Mouse (Mus musculus) spleen, postnatal 10 days (tissue): ENCODE data around the gene Glod4.
A peak's percentile ranks its signal among the peaks of the same experiment; 100 is the strongest.
"Not testable (repeated sequence)": the region's sequence is repeated elsewhere in the genome, so short reads cannot be mapped to it uniquely, and the experiment has no call there.

ENCODE experiments used
- DNase-seq, 2 experiments: peaks; one replicate each; pipeline ENCODE4 v3.0.0; 2021 to 2022; ENCODE audit warnings: low spot score in 2 of 2

Gene Glod4

DNA sequence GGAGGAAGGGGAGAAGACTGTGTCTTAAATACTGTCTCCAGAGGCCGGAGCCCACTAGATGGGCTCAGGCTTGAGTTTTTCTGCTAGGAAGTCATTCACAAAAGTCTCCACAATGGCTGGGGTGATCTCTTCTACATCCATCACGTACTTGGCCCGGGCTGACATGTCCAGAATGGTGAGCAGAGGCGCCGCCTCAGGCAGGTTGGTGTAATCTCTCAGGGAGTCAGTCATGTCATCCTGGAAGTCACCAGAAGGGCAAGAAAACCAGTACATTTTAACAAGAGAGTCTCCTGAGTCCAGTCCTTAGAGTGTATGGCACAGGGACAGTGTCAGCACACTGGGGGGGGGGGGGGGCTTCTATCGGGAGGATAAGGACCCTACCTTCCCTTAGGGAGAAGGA is 15.0 kb upstream of the Glod4 start:
- DNase-seq = no peak

DNA sequence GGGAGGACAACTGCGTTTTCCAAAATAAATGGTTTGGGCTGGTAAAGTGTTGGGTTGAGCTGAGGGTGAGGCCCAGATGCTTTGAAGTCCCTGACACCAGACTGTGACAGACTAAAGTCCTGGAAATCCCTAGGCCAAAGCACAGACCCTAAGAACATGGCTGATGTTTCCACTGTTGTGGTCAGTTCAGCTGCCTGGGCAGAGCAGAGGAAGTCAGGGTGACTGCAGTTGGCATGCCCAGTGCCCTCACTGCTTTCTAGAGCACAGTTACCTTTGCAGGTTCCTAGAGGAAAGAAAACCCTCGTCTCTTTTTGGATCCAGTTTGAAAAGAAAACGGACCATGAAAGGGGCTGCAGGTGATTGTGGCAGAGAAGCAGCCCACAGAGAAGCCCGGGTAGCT is 13.9 kb upstream of the Glod4 start:
- DNase-seq = no peak

DNA sequence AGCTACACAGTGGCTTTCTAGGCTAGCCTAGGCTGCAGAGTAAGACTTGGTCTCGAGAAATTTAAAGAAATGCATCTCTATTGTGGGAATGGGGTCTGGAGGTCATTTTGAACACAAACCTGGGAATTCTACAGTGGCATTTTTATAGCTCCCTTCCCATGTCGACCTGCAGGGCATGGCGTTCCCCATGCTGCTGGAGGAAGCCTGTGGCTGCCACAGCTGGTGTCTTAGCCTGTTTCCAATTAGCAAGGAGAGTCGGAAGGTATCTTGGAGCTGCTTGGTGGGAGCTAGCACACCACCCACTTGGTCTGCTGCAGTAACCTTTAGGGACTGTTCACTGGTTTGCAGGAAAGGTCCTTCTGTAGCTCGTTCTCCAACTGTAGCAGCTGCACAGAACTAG is 12.6 kb upstream of the Glod4 start:
- DNase-seq = no peak

DNA sequence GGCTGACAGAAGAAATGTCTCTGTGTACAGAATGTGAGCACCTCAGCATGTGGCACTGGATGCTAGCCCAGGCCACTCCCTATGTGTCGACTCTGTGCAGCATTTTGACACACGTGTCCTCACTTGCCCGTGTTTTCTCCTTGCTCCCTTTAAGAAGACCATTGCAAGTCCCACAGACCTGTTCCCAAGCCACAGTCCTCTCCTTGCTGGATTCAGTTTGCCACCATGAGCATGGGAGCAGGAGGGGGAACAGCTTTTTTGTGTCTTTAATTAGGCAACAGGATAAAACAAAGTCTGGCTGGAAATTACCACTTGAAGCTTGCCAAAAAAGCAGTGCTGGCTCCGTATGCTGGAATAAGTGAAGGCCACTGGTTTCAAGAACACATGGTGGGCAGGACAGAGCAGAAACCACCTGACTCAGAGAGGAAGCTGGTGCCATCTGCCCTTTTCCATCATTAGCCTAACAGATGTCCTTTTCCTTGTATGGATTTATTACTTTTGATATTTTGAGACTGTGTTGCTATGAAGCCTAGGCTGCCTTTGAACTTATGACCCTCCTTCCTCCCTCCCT is 12.0 kb upstream of the Glod4 start:
- DNase-seq = no peak

DNA sequence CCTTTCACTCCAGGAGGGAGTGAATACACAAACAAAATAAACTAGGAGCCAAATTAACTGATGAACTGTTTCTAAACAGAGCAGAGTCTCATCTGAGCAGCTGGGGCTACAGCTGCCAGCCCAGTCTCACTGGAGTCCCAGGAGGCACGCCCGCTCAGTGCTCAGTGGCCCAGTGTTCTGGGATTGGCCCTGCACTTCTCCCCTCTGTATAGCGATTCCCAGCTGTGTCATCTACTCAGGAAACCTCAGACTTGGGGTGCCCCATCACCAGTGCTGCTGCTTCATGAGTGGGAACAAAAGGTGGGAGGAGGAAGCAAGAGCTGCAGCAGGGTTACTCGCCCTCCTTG is 10.4 kb upstream of the Glod4 start:
- no peak for DNase-seq

DNA sequence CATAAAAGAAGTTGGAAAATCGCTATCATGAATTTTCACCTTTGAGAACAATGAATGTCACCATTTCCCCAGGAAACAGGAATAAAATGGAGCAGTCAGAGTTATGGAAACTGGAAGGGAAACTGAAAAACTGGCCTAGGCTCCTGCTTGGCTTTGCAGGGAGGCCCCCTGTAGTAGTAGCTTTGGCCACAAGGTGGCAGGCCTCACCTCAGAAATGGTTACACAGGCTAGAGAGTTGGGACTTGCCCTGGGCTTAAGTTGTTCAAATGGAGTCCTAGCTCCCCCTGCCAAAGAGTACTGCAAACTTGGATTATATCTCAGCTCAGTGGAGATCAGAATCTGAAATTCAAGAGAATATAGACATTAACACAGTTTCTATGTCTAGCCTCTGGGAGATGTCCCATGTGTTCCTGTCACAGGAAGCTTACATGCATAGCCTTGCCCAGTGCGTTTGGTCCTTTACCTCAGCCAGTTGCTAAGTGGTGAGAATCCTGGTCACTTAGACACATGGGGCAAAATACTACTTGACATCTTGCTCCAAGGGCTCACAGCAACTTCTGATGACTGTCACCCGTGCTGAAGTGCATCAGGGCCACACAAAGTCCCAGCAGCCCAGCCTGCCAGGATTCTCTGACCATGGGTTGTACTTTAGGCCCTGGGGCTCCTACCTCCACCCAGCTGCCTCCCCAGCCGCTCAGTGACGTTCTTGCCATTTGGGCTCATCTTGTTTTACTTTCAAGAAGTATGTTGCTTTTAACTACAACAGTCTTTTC is 9.8 kb upstream of the Glod4 start:
- DNase-seq = peak; percentile 66 to 85

DNA sequence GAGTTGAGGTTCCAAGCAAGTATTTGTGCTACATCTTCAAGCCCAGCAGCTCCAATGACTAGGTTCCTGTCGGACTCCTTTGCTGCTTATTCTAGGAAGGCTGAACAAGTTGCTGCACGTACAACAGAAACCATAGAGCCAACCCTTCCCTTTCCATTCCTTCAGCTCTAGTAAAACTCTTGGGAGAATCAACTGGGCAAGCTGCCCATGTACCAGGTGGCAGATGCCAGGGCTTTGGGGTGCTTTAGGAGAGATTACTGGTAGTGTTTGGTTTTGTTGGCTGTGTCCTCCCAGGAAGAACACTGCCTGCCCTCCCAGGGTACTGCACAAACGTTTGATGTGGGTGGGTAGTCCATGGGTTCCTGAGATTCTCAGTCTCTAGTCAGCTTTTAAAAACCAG is 8.5 kb upstream of the Glod4 start:
- no peak for DNase-seq

DNA sequence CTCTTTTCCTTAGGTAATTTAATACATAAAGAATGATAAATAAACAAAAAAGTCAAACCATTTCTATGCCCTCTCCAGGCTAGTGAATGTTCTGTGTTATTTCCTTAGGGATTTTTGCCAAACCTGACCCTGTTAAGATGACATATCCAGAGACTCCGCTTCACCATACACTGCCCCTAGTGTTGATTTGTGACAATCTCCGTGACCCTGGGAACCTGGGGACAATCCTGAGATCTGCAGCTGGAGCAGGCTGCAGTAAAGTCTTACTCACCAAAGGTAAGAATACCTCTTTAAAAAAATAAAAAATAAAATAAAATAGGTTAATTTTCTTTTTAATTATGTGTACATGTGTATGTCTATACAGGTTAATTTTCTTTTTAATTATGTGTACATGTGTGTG is 3.7 kb upstream of the Glod4 start:
- no peak for DNase-seq

DNA sequence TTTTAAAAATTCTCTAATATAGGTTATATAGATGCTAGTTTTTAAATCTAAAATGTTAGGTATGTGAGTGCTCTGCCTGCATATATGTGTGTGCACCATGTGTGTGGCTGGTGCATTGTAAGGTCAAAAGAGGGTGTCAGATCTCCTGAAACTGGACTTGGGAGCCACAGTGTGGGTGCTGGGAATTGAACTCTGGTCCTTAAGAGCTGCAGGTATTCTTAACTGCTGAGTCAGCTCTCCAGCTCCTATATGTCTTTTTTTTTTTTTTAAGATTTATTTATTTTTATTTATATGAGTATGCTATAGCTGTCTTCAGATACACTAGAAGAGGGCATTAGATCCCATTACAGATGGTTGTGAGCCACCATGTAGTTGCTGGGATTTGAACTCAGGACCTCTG is 2.9 kb upstream of the Glod4 start:
- DNase-seq = no peak

DNA sequence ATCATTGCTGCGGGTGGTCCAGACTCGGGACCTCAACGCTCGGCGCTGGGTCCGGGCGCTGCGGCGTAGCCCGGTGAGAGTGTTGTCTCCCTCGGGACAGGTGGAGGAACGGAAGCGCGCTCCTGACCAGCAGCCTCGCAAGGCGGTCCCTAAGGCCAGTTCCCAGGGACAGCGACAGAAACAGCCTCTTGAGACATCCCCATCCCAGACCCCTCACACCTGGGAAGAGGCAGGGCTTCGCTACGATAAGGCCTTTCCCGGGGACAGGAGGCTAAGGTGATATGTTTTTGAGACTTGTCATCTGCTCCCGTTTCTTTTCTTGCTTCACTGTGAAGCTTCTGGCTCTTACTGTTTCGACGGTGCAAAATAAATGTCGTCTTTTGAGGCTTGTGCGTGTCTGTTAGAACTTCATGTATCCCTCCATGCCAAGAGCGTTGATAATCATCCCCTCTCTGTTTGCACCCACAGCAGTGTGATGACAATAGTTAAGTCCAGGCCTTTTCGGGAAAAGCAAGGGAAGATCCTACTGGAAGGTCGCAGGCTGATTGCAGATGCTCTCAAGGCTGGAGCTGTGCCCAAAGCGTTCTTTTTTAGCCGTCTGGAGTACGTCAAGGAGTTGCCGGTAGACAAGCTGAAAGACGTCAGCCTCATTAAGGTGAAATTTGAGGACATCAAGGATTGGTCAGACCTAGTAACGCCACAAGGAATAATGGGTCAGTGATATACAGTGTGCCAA is 454 bp upstream of the Glod4 start:
- no peak for DNase-seq

DNA sequence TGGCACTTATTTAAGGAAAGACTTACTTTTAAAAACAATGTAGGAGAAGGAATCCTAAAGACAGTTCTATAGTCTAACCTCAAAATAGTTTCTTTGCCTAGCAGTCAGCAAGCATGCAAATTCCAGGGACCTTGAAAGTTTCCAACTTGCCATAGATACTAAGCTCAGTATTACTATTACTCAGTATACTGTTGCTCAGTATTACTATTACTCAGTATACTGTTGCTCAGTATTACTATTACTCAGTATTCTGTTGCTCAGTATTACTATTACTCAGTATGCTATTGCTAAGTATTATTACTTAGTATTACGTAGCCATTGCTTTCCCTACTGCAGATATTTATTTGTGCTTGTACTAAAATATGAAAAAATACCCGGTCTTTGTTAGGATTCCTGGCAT is 3.8 kb downstream of the Glod4 start:
- no peak for DNase-seq

DNA sequence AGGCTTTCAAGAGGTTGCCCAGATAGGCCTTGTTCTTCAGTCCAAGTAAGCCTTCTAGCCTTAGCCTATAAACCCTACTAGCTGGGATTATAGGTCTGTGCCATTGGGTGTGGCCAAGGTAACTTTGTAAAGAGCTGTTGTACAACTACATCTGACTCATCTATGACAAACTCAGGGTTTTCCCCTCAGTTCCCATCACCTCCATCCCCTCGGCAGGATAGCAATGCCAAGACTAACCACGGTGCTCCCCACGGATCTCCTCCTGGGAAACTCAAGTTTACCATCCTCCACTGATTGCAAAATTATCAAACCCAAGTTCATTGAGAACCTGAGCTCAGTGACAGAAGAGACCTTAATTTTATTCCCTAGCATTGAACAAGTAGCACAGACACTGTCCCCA is 7.4 kb downstream of the Glod4 start:
- DNase-seq = no peak

DNA sequence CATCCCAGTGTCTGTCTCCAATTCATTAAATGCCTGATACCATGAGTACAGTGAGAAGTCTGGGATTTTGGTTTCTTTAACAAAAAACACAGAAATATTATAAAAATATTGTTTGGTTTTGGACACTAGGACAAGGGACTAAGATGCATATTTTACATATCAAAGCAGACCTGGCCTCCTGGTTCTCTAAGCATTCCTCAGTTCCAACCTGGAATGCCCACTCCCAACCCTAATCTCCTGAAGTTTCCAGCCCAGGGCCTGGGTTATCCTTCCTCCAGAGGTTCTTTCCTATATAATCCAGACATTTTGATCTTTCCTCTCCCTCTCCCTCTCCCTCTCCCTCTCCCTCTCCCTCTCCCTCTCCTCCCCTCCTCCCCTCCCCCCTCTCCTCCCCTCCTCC is 18.5 kb downstream of the Glod4 start:
- DNase-seq = no peak

DNA sequence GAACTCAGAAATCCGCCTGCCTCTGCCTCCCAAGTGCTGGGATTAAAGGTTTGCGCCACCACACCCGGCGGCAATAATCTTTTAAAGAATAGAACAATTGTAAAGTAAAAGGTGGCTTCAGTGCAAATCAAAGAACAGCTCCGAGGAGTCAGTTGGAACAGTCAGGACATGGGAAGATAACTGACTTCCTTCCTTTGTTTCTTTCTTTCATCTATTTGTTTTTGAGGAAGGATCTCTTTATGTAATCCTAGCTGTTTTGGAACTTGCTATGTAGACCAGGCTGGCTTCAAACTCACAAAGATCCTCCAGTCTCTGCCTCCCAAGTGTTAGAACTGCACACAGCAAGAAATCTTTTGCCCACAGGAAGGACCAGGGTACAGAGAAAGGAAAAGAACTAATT is 18.9 kb downstream of the Glod4 start:
- DNase-seq = no peak

DNA sequence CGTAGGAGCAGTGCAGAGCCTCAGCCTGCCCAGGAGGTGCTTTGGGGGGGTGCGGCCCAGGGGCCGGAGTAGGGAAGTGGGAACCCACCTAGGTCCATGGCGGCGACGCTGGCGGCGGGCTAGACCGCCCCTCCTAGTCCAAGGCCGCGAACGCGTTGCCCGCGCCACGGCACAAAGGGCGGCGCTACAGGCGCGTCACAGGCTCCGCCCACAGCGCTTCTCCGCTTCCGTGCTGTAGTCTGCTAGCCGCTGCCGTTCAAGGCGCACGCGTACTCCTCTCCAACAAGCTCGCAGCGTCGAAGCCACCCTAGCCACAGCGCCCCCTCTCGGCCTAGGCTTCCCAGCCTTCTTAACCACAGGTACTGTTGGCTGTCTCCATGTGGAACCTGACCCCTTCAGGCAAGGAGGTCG is 26.1 kb downstream of the Glod4 start, which contains the start of the genes Dbil5 and Gemin4:
Gene Dbil5, plus strand, starts transcription at position 219 of the 411 bp plus-strand sequence.
Gene Gemin4, minus strand, starts transcription at position 275 of the 411 bp plus-strand sequence.
- peak; percentile 92 to 98 for DNase-seq

DNA sequence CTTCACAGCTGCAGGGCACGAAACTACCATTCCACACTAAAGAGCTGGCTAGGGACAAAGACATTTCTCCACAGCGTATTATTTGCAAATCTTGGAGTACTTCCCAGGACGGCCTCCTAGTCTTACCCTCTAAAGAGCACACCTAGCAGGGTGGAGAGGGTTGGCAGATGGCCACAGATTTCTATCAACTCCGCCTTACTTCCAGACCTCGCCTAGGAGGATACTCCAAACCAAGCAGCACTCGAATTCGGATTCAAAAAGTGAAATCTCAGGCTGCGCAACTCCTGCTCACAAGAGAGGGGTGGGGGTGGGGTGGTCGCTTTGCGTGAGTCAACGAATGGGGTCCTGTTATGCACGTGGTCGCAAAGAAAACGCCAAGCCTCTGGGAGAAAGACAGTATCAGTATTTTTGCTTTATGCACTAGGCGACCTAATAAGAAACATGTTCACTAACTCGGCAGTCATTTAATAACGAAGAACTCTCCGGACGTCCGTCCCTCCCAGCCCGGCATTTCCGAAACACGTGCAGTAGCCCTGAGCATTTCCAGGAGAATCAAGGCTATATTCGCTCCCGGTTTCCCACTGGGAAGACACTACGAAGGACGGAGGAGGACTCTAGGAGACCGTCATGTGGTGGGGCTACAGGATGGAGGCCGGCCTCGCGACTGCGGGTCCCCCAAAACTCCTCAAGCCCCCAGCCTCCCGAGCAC is 26.7 kb downstream of the Glod4 start:
- peak in 1 of 2 experiments; percentile 26 for DNase-seq

DNA sequence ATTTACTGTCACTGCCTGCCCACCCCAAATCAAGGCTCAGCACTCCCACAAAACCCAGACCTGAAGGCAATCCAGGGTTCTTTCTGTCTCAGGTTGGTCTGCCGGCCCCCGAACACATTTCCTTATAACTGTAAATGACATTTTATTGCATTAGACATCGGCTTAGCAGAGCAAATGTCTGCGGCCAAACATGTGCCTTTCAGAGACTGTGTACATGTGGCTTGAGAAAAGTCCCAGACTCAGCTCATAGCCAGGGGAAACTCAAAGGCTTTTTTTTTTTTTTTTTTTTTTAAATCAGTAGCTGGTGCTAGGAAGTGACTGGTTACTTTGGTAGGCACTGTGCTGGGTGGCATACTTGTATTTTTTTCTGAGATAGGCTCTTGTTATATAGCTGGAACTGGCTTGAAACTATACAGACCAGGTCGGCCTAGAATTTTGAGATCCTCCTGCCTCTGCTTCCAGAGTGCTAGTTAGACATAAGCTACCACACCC is 27.4 kb downstream of the Glod4 start:
- DNase-seq = no peak

DNA sequence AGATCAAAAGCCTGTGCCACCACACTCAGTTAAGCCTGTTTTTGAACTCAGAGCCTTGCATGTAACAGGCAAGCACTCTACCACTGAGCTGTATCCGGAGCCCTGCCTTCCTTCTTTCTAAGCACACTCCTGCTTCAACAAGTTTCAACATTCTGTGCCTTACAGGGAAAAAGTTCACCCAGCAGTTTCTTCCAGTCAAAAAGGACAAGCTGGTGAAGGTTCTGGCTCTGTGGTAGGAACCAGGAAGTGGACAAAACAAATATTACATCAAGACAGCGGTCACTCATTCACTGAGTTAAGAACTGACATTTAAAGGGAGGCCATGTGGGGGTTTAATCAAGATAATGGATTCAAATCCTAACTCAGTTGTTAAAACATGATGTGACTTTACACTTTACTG is 28.5 kb downstream of the Glod4 start:
- no peak for DNase-seq

DNA sequence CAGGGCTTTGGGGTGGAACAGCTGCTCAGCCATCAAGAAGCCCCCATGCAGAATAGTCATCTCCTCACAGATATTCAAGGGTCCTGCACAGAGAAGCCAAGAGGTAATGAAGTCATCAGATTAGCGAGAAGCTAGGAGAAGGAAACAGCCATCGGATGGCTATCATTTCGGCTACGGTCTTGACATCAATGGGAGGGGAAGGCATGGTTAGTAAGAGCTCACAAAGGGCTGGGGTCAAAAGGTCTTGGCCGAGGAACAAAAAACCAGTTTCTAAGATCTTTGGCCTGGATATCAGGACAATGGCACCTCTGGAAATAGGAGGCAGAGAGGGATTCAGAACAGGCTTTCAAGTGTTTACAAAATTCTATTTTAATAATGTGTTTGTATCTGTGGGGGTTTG is 29.7 kb downstream of the Glod4 start:
- no peak for DNase-seq

DNA sequence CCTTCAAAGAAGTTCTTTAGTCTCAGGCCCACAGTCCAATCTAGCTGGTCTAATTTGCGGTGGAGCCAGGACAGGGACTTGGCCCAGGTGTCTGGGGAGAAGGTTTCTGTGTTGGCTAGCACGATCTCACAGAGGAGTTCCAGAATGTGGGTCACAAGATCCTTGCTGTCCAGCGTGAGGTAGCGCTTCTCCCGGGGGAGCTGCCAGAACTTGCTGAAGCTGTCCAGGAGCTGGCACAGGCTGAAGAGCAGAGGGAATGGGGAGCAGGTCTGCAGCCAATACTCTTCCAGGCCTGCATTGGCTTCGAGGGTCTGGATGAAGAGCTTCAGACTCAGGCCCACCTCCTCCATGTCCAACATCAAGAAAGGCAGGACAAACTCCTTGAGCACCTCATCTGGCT is 31.9 kb downstream of the Glod4 start:
- not testable (repeated sequence) for DNase-seq

DNA sequence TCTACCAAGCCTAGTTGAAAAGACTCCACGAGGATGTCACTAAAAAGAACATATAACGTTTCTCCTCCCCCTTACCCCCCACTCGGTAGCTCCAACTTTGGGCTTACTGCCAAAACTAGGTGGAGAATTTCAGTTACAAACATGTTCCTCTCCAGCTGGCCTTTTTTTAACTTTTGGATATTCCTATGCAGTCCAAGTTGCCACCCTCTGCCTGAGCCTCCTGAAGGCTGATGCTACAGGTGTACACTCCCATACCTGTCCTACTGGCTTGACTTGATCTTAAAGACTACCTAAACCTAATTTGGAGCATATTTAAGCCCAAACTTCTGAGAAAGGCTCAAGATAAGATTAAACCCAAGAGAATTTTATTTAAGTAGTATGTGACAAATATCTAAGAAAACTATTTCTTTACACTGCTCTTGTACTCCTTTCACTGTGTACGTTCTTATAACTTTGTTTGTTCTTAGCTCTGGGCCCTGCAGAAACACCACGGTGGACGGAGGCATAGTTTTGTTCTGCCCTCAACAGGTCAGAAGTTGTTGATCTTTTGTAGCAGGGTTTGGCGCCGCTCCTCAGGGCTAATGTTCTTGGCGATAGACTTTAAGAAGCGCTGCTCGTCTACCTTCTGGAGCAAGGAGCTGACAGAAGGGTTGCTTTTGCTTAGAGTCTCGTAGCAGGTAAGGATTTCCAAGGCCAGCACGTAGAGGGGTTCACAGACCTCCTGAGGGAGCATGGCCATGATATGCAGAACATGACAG is 33.1 kb downstream of the Glod4 start:
- no peak for DNase-seq
